Mouse (Mus musculus): ENCODE data around the gene H2afv.
"Not testable (repeated sequence)": the region's sequence is repeated elsewhere in the genome, so short reads cannot be mapped to it uniquely, and the experiment has no call there.

Gene H2afv

GRCm38 (mm10) chr11:6468541-6468940 lies 24.3 kb upstream of the H2afv start:
- no peak for DNase-seq (ENCODE audit: low read depth, low spot score)

- DNase-seq (ENCODE audit: low read depth, low spot score): no peak
Measured at GRCm38 (mm10) chr11:6465122-6465521, 20.9 kb upstream of the H2afv start.

GRCm38 (mm10) chr11:6463159-6463837 lies 19.1 kb upstream of the H2afv start:
- DNase-seq (ENCODE audit: low read depth, low spot score): no peak

GRCm38 (mm10) chr11:6456083-6456482 lies 11.8 kb upstream of the H2afv start:
- DNase-seq (ENCODE audit: low read depth, low spot score): no peak

DNA sequence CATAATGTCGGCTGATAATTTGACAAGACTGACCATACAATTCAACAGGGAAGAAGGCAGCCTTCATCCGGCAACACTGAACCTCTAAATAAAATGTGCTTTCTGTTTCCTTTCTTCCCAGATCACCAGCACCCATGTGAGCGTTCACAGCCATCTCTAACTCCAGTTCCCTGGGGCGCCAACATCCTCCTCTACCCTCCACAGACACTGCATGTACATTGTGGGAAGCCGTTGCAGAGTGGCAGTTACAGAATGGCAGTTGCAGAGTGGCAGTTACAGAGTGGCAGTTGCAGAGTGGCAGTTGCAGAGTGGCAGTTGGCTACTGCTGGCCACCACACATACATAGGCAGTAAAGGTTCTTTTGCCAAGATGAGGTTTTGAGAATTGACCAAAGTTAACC lies 3.9 kb upstream of the H2afv start:
- not testable (repeated sequence) for DNase-seq (ENCODE audit: low read depth, low spot score)

- no peak for DNase-seq (ENCODE audit: low read depth, low spot score)
Measured at GRCm38 (mm10) chr11:6447493-6447892, 3.2 kb upstream of the H2afv start.

DNA sequence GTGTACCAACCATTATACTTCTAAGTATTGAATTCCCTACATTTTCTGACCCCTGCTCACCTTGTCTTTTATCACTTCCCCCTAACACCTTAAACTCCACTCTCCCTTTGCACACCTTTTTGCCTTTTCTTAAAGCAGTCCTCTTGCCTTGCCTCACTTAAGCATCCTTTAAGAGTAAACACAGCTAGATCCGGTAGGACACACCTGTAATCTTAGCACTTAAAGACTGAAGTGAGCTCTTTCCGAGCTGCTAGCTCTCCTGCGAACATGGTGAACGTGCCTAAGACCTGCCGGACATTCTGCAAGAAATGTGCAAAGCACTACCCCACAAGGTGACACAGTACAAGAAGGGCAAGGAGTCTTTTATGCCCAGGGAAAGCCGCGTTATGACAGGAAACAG lies 1.7 kb upstream of the H2afv start:
- DNase-seq (ENCODE audit: low read depth, low spot score): no peak

DNA sequence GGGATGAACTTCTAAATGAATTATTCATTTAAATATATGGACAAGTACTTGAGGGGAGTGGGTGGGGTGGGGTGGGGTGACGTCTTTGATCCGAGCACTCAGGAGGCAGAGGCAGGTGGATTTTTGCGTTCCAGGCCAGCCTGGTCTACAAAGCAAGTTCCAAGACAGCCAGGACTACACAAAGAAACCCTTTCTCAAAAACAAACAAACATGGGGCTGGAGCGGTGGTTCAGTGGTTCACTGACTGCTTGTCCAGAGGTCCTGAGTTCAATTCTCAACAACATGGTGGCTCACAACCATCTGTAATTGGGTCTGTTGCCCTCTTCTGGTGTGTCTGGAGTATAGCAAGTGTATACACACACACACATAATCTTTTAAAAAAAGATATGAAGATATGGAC lies 1.2 kb upstream of the H2afv start:
- DNase-seq (ENCODE audit: low read depth, low spot score): no peak

DNA sequence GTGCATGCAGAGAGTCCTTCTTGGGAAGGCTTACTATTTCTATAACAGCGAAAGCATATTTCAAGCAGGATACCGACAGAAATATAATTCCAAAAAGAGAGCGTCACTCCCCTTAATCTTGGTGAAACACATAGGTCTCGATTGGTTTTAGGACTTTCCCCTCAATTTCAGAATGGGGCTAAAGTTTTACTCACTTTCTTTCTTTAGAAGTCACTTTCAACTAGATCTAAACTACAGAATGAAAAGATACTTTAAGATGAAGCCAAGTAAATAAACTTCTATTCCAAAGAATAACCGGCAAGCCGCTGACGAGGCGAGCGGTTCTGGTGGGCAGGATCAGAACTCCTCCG lies 541 bp downstream of the H2afv start:
- no peak for DNase-seq (ENCODE audit: low read depth, low spot score)

GRCm38 (mm10) chr11:6443102-6443501 lies 1.1 kb downstream of the H2afv start:
- no peak for DNase-seq (ENCODE audit: low read depth, low spot score)

- DNase-seq (ENCODE audit: low read depth, low spot score): no peak
Measured at GRCm38 (mm10) chr11:6442566-6442965, 1.7 kb downstream of the H2afv start.

DNA sequence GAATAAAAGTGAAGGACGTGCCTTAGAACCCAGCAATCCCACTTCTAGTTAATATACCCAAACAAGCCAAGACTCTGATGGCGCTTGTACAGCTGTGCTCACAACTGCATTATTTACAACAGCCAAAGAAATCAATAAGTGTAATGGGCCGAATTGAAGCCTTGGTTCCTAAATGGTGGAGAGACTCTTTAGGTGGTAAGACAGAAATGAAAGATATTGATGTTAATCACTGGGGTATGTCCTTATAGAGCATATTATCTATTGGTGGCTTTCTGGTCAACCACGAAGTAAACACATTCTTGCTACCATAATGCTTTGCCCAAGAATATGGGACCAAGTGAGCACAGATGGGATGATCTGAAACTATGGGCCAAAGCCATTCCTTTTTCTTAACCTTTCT lies 4.1 kb downstream of the H2afv start:
- no peak for DNase-seq (ENCODE audit: low read depth, low spot score)

GRCm38 (mm10) chr11:6437667-6438066 lies 6.6 kb downstream of the H2afv start:
- no peak for DNase-seq (ENCODE audit: low read depth, low spot score)

- DNase-seq (ENCODE audit: low read depth, low spot score): no peak
Measured at GRCm38 (mm10) chr11:6436442-6436841, 7.8 kb downstream of the H2afv start.

- DNase-seq (ENCODE audit: low read depth, low spot score): no peak
Measured at GRCm38 (mm10) chr11:6430186-6430585, 14.1 kb downstream of the H2afv start.

- DNase-seq (ENCODE audit: low read depth, low spot score): no peak
Measured at GRCm38 (mm10) chr11:6420722-6421350, 23.4 kb downstream of the H2afv start.

- no peak for DNase-seq (ENCODE audit: low read depth, low spot score)
Measured at GRCm38 (mm10) chr11:6420283-6420703, 23.9 kb downstream of the H2afv start.

DNA sequence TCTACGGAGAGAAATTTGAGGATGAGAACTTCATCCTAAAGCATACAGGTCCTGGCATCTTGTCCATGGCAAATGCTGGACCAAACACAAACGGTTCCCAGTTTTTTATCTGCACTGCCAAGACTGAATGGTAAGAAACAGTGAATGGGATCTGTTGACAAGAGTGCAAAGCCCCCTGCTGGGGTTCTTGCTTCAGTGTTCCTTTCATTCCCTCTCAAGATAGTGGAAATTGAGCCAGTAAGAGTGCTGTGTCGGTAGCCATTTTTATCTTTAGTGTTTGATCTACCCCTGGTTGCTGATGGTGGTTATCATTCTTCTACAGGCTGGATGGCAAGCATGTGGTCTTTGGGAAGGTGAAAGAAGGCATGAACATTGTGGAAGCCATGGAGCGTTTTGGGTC lies 25.1 kb downstream of the H2afv start:
- DNase-seq (ENCODE audit: low read depth, low spot score): not testable (repeated sequence)

- no peak for DNase-seq (ENCODE audit: low read depth, low spot score)
Measured at GRCm38 (mm10) chr11:6418751-6419150, 25.5 kb downstream of the H2afv start.

GRCm38 (mm10) chr11:6417490-6417889 lies 26.8 kb downstream of the H2afv start:
- DNase-seq (ENCODE audit: low read depth, low spot score): no peak

GRCm38 (mm10) chr11:6417069-6417468 lies 27.2 kb downstream of the H2afv start:
- DNase-seq (ENCODE audit: low read depth, low spot score): no peak

GRCm38 (mm10) chr11:6416405-6417034 lies 27.7 kb downstream of the H2afv start:
- DNase-seq (ENCODE audit: low read depth, low spot score): peak; percentile 72

All from skeletal muscle tissue, adult 2 months (tissue).